Mouse (Mus musculus): ENCODE results near the gene Zer1.

DNA sequence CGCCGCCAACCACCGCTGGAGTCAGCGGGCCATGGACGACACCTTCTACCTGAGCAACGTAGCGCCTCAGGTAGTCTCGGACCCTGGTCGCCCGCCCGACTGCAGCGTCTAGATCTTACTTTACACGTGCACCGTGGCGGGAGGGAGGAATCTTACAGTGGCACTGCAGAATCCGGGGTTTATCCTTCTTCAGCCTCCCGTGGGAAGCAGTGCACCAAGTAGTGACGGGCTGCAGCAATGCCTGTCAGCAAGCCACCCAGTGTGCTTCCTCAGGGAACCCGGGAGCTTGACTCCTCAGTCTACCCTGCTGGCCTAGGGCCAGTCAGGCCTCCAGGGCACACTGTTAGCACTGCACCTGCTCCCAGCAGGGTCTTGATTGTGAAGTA lies 47.6 kb upstream of the Zer1 start:
- TF ChIP-seq EP300 (IDR thresholded peaks at IDR 0.05; ENCODE audit: low read depth) (no peak), CTCF (IDR thresholded peaks at IDR 0.05; ENCODE audit: low read depth) (no peak)

Measured in liver, postnatal 0 days (tissue).